9 mouse cellular contexts compared by ENCODE assay signal in genomic region chr7:130937266-130937841, GRCm38 (mm10). TPM values are rescaled to one million over a fixed set of nuclear protein-coding genes. Genes with fewer than 3 reads are reported as not detected.
DNase-seq lines count a peak whose midpoint lies in the region; ATAC-seq and TF ChIP-seq lines count a peak whose summit lies in the region.
"Had no signal": no experiment of that assay in that cellular context is flagged by ENCODE, and none has a peak within 500 bp of the region (broad histone marks: within the 10 kb centered on the region; RNA-seq: fewer than 3 reads in every experiment).

No protein-coding gene starts in this region.

- H3K27me3 ChIP-seq in kidney, adult 2 months (replicated peaks; ENCODE audit: control insufficient read depth, insufficient read depth, low read length) = no peaks in the 10 kb centered on the region
- H3K27me3 ChIP-seq in heart, embryonic 14.5 days (ENCODE audit: control insufficient read depth, insufficient read depth, low read length) = peaks cover 33% of the 10 kb centered on the region
- peaks cover 54% of the 10 kb centered on the region for H3K27me3 ChIP-seq in limb, embryonic 15.5 days
- H3K27me3 ChIP-seq: Patski had no signal

- H3K36me3 ChIP-seq in kidney, adult 2 months (ENCODE audit: control insufficient read depth, insufficient read depth, low read length) = no peaks in the 10 kb centered on the region
- H3K36me3 ChIP-seq in heart, embryonic 14.5 days (ENCODE audit: control insufficient read depth, insufficient read depth, low read length) = no peaks in the 10 kb centered on the region
- H3K36me3 ChIP-seq in limb, embryonic 15.5 days = no peaks in the 10 kb centered on the region

- TF ChIP-seq POLR2A in kidney, adult 2 months (IDR thresholded peaks at IDR 0.05; ENCODE audit: low read depth, low read length) = no peak
- no peak for TF ChIP-seq POLR2A in cortical plate, adult 2 months (IDR thresholded peaks at IDR 0.05; ENCODE audit: extremely low read depth, insufficient read depth, low read length)

- H3K4me3 ChIP-seq in kidney, adult 2 months (ENCODE audit: insufficient read depth, low read depth, low read length) = peak overlapping the region; percentile 78
- H3K4me3 ChIP-seq in cortical plate, adult 2 months (ENCODE audit: insufficient read depth, low read length) = peak overlapping the region; percentile 67
- peak overlapping the region; percentile 59 to 72 for H3K4me3 ChIP-seq in heart, embryonic 14.5 days (ENCODE audit: control insufficient read depth in 1 of 2, insufficient read depth in 1 of 2, low read depth in 1 of 2, low read length in 2 of 2)
- peak overlapping the region; percentile 64 for H3K4me3 ChIP-seq in limb, embryonic 15.5 days

- peak overlapping the region; percentile 78 for H3K9ac ChIP-seq in heart, embryonic 14.5 days (ENCODE audit: low read length)
- H3K9ac ChIP-seq in limb, embryonic 15.5 days = peak overlapping the region; percentile 63

- peak; percentile 58 for DNase-seq in kidney, adult 2 months
- no peak for DNase-seq in kidney, postnatal 14 days
- no peak for DNase-seq in ovary, adult 18-20 months (ENCODE audit: low spot score)
- no peak for DNase-seq in adrenal gland, adult 8-10 months

- TF ChIP-seq CTCF in kidney, adult 2 months (conservative IDR thresholded peaks at IDR 0.05; ENCODE audit: insufficient read depth, insufficient read length, low read depth, low read length) = no peak
- TF ChIP-seq CTCF in cortical plate, adult 2 months (IDR thresholded peaks at IDR 0.05; ENCODE audit: extremely low read depth, insufficient read depth, low read length) = no peak

- H3K4me2 ChIP-seq in heart, embryonic 14.5 days (ENCODE audit: low read length) = peak overlapping the region; percentile 95
- peak overlapping the region; percentile 92 for H3K4me2 ChIP-seq in limb, embryonic 15.5 days

- 24% methylated on average over 12 of the region's 12 CpGs for WGBS in kidney, adult 2 months
- 22% methylated on average over 12 of the region's 12 CpGs for WGBS in heart, embryonic 14.5 days
- 16% methylated on average over 12 of the region's 12 CpGs for WGBS in limb, embryonic 15.5 days

- no peaks in the 10 kb centered on the region for H3K9me3 ChIP-seq in heart, embryonic 14.5 days (ENCODE audit: control insufficient read depth, low read length)
- H3K9me3 ChIP-seq in limb, embryonic 15.5 days = no peaks in the 10 kb centered on the region

- H3K27ac ChIP-seq in kidney, adult 2 months (ENCODE audit: insufficient read depth, low read depth, low read length) = peak overlapping the region; percentile 58; the same call in 1 of the 2 replicates
- peak overlapping the region; percentile 85 for H3K27ac ChIP-seq in cortical plate, adult 2 months (ENCODE audit: insufficient read depth, low read length)
- no peak overlapping the region for H3K27ac ChIP-seq in heart, embryonic 14.5 days (replicated peaks in 1 of 2; ENCODE audit: control insufficient read depth in 1 of 2, insufficient read depth in 1 of 2, low read depth in 2 of 2, low read length in 2 of 2)
- H3K27ac ChIP-seq in limb, embryonic 15.5 days = peak overlapping the region; percentile 79

- no peak for ATAC-seq in heart, embryonic 14.5 days (ENCODE audit: insufficient number of reproducible peaks, insufficient read depth, low FRiP score, low read depth)
- ATAC-seq in limb, embryonic 15.5 days (ENCODE audit: insufficient number of reproducible peaks, low FRiP score, low TSS enrichment, low read depth) = no peak
- no peak for ATAC-seq in monocyte, adult 5-6 weeks (replicated peaks; ENCODE audit: insufficient number of reproducible peaks, low FRiP score, low TSS enrichment, poor library complexity, severe bottlenecking)

- peaks cover 13% of the 10 kb centered on the region; the same call in 1 of the 2 replicates for H3K4me1 ChIP-seq in kidney, adult 2 months (ENCODE audit: control insufficient read depth, insufficient read depth, low read length)
- H3K4me1 ChIP-seq in cortical plate, adult 2 months (ENCODE audit: control insufficient read depth, insufficient read depth, low read length) = no peaks in the 10 kb centered on the region
- H3K4me1 ChIP-seq in heart, embryonic 14.5 days (ENCODE audit: control insufficient read depth in 2 of 2, insufficient read depth in 2 of 2, low read length in 2 of 2) = peaks cover 22 to 24% of the 10 kb centered on the region in 2 experiments
- H3K4me1 ChIP-seq in limb, embryonic 15.5 days = peaks cover 58% of the 10 kb centered on the region

RNA-seq across cellular contexts. Expression of gene Htra1, which starts 1.4 kb away (rescaled TPM):
- 97.0 and 98.2 TPM in 2 replicates for polyA plus RNA-seq in kidney, adult 2 months (2012; rRNA removed)
- polyA plus RNA-seq in cortical plate, adult 2 months (2012; rRNA removed) = 159 and 171 TPM in 2 replicates
- 60.0 and 73.5 TPM in 2 replicates for polyA plus RNA-seq in heart, embryonic 14.5 days (2014; fragmentation: Nextera tagmentation; extraction: Ambion mirVana)
- polyA plus RNA-seq in limb, embryonic 15.5 days (2015; fragmentation: Nextera tagmentation; extraction: Ambion mirVana) = 317 and 324 TPM in 2 replicates
- 10 to 100 TPM; 33.0 to 88.6 (median 61.0) TPM for total RNA-seq in adrenal gland, adult 8-10 months (2022)
- total RNA-seq in monocyte, adult 5-6 weeks (2017) = 0.39 TPM in 1 of 3 replicates, not detected in the others

Comparison
In these comparisons a context has a peak if more than half of its experiments do, and no peak if none do; other contexts are left out.
1. H3K27ac ChIP-seq: peak in kidney, adult 2 months (single experiment), cortical plate, adult 2 months (single experiment) and limb, embryonic 15.5 days (single experiment); none in heart, embryonic 14.5 days (0 of 2).
2. Peak in every context shown above with its lines, with median percentiles within 50 percentile points of each other: H3K4me3 ChIP-seq.